Mouse (Mus musculus): Measurements from ENCODE around the gene Ets1.

Ets1 gene

GRCm38 (mm10) chr9:32713106-32713505, 77.1 kb downstream of the Ets1 start:
- DNase-seq = no peak

- no peak for DNase-seq
Observed at GRCm38 (mm10) chr9:32713790-32714189, 77.8 kb downstream of the Ets1 start.

GRCm38 (mm10) chr9:32714487-32714886, 78.5 kb downstream of the Ets1 start:
- no peak for DNase-seq

- DNase-seq = no peak
Observed at GRCm38 (mm10) chr9:32715806-32716466, 79.9 kb downstream of the Ets1 start.

GRCm38 (mm10) chr9:32717268-32717920, 81.4 kb downstream of the Ets1 start:
- no peak for DNase-seq

- DNase-seq = no peak
Observed at GRCm38 (mm10) chr9:32717931-32718820, 82.2 kb downstream of the Ets1 start.

GRCm38 (mm10) chr9:32718868-32719267, 82.8 kb downstream of the Ets1 start:
- no peak for DNase-seq

GRCm38 (mm10) chr9:32719941-32720263, 83.9 kb downstream of the Ets1 start:
- no peak for DNase-seq

- DNase-seq = no peak
Observed at GRCm38 (mm10) chr9:32720264-32721031, 84.4 kb downstream of the Ets1 start.

GRCm38 (mm10) chr9:32721081-32721480, 85.1 kb downstream of the Ets1 start:
- DNase-seq = no peak

- no peak for DNase-seq
Observed at GRCm38 (mm10) chr9:32722205-32722604, 86.2 kb downstream of the Ets1 start.

- no peak for DNase-seq
Observed at GRCm38 (mm10) chr9:32722969-32723368, 86.9 kb downstream of the Ets1 start.

- no peak for DNase-seq
Observed at GRCm38 (mm10) chr9:32724131-32724825, 88.3 kb downstream of the Ets1 start.

GRCm38 (mm10) chr9:32725902-32726301, 89.9 kb downstream of the Ets1 start:
- DNase-seq = no peak

GRCm38 (mm10) chr9:32726595-32726994, 90.6 kb downstream of the Ets1 start:
- no peak for DNase-seq

GRCm38 (mm10) chr9:32727058-32727457, 91.0 kb downstream of the Ets1 start:
- DNase-seq = no peak

- no peak for DNase-seq
Observed at GRCm38 (mm10) chr9:32728306-32728705, 92.3 kb downstream of the Ets1 start.

GRCm38 (mm10) chr9:32728806-32729205, 92.8 kb downstream of the Ets1 start:
- DNase-seq = no peak

GRCm38 (mm10) chr9:32729207-32729606, 93.2 kb downstream of the Ets1 start:
- DNase-seq = no peak

GRCm38 (mm10) chr9:32730001-32730655, 94.1 kb downstream of the Ets1 start:
- DNase-seq = no peak

GRCm38 (mm10) chr9:32730656-32731590, 94.9 kb downstream of the Ets1 start:
- DNase-seq = no peak
